Mouse (Mus musculus) stomach, embryonic 15.5 days (tissue): Measurements from ENCODE around the gene Utf1. TPM values are rescaled to one million over a fixed set of nuclear protein-coding genes. Genes with fewer than 3 reads are reported as not detected.
A peak's percentile ranks its signal among the peaks of the same experiment; 100 is the strongest.

Experiments used
- ATAC-seq: fragments of 200-750 bp; cut with Nextera tagmentation; 2 replicates; pipeline ENCODE4 v1.8.0; 2017; ENCODE audit warnings: low read depth, moderate number of reproducible peaks, moderate TSS enrichment; ENCODE audit not compliant: insufficient read depth, low FRiP score
- H3K27ac ChIP-seq: fragments of 300-500 bp; sonication (generic); 2 replicates; pipeline ENCODE4 v1.5.1; 2015; ENCODE audit warnings: mild to moderate bottlenecking, inconsistent platforms
- H3K27me3 ChIP-seq: fragments of 300-500 bp; sonication (generic); replicated peaks from 2 replicates; pipeline ENCODE4 v1.6.1; 2015; ENCODE audit warnings: inconsistent platforms
- H3K36me3 ChIP-seq: fragments of 300-500 bp; sonication (generic); 2 replicates; pipeline ENCODE4 v1.6.1; 2015; ENCODE audit warnings: inconsistent platforms
- H3K4me1 ChIP-seq: fragments of 300-500 bp; sonication (generic); 2 replicates; pipeline ENCODE4 v1.6.1; 2015; ENCODE audit warnings: inconsistent platforms
- H3K4me2 ChIP-seq: fragments of 300-500 bp; sonication (generic); 2 replicates; pipeline ENCODE4 v1.6.1; 2015; ENCODE audit warnings: mild to moderate bottlenecking, inconsistent platforms
- H3K4me3 ChIP-seq: fragments of 300-500 bp; sonication (generic); replicated peaks from 2 replicates; pipeline ENCODE4 v1.5.1; 2015; ENCODE audit warnings: inconsistent platforms
- H3K9ac ChIP-seq: fragments of 300-500 bp; sonication (generic); 2 replicates; pipeline ENCODE4 v1.6.1; 2015; ENCODE audit warnings: inconsistent platforms
- H3K9me3 ChIP-seq: fragments of 300-500 bp; sonication (generic); 2 replicates; pipeline ENCODE4 v1.6.1; 2016; ENCODE audit warnings: inconsistent platforms
- WGBS: fragments of 180-500 bp; shearing (Covaris S2); methylation state at CpG from one replicate; pipeline ENCODE4 v1.1.7; 2015; 5-methylcytosine and 5-hydroxymethylcytosine counted together
- polyA plus RNA-seq: library from polyadenylated mRNA; unstranded; fragments of >200 nt; fragmentation: Nextera tagmentation; extraction: Ambion mirVana; gene quantifications from 2 replicates; pipeline ENCODE4 v1.2.1, GENCODE M21; 2015

Gene Utf1
- polyA plus RNA-seq, 1 experiment from 2014 or later = 0.10 TPM

DNA sequence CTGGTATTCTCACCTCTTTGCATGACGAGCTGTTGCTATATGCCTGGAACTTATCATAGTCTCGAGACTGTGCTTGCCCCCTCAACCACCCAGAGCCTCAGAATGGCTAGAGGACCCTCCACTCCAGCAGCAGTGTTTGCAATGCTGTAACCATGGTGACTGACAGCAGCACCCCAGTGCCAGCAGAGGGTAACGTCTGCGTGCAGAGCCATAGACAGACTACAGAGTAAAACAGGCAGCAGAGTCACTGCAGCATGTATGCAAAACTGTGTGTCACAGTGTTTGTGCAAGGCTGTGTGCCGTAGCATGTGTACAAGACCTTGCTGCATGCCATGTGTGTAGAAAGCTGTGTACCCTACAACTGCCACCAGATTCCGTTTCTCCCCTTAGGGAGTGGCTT lies 34.1 kb upstream of the Utf1 start:
- no peak overlapping the region for H3K4me3 ChIP-seq
- WGBS = 51% methylated on average over 6 of the region's 6 CpGs
- no peak overlapping the region for H3K9ac ChIP-seq
- H3K36me3 ChIP-seq = no peaks in the 10 kb centered on the region
- H3K27ac ChIP-seq = no peak overlapping the region
- ATAC-seq = no peak
- no peak overlapping the region for H3K4me2 ChIP-seq
- H3K9me3 ChIP-seq = no peaks in the 10 kb centered on the region
- H3K27me3 ChIP-seq = peaks cover 9% of the 10 kb centered on the region; the same call in 1 of the 2 replicates
- peaks cover under 1% of the 10 kb centered on the region; the same call in 1 of the 2 replicates for H3K4me1 ChIP-seq

DNA sequence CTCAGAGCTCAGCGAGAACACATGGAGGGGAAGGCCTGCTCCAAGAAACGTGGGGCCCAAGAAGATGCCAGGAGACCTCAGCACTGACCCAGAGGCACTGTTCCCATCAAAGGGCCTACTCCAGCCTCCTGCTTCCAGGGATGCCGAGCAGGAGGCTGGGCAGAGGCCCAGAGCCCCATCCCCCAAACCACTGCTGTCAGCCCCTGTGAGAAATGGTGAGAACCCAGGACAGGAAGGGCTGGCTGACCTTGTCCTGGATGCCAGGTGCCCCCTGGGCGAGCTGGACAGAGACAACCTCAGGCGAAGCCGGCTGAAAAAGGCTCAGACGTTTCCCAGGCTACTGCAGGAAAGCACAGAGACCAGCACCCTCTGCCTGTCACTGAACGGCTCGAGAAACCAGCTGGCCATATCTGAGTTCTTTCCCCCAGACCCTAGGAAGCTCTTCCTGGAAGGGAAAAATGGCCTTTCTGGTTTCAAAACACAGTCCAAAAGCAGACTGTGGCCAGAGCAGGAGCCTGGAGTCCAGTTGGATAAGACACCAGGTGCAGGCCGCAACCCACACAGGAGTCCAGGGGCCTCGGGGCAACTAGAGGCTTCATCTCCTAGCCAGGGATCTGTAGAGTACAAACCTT lies 33.3 kb upstream of the Utf1 start:
- Histone ChIP-seq H3K27ac (no peak overlapping the region), H3K9me3 (no peaks in the 10 kb centered on the region), H3K4me1 (peaks cover 5% of the 10 kb centered on the region; the same call in 1 of the 2 replicates), H3K27me3 (peaks cover 9% of the 10 kb centered on the region; the same call in 1 of the 2 replicates), H3K4me3 (no peak overlapping the region), H3K9ac (no peak overlapping the region), H3K36me3 (no peaks in the 10 kb centered on the region), H3K4me2 (no peak overlapping the region)
- ATAC-seq = no peak
- 43% methylated on average over 11 of the region's 11 CpGs for WGBS

- no peaks in the 10 kb centered on the region for H3K36me3 ChIP-seq
- H3K9ac ChIP-seq = no peak overlapping the region
- H3K4me3 ChIP-seq = peak overlapping the region; percentile 28
- 0 out of 2 replicates have a peak, but pooled peaks have one; percentile 66 for ATAC-seq
- peak overlapping the region; percentile 54 for H3K4me2 ChIP-seq
- H3K27me3 ChIP-seq = peaks cover 9% of the 10 kb centered on the region; the same call in 1 of the 2 replicates
- no peaks in the 10 kb centered on the region for H3K9me3 ChIP-seq
- peaks cover 5% of the 10 kb centered on the region; the same call in 1 of the 2 replicates for H3K4me1 ChIP-seq
- WGBS = 11% methylated on average over 29 of the region's 29 CpGs
- no peak overlapping the region for H3K27ac ChIP-seq
Observed at GRCm38 (mm10) chr7:139914141-139915047, 29.2 kb upstream of the Utf1 start.

DNA sequence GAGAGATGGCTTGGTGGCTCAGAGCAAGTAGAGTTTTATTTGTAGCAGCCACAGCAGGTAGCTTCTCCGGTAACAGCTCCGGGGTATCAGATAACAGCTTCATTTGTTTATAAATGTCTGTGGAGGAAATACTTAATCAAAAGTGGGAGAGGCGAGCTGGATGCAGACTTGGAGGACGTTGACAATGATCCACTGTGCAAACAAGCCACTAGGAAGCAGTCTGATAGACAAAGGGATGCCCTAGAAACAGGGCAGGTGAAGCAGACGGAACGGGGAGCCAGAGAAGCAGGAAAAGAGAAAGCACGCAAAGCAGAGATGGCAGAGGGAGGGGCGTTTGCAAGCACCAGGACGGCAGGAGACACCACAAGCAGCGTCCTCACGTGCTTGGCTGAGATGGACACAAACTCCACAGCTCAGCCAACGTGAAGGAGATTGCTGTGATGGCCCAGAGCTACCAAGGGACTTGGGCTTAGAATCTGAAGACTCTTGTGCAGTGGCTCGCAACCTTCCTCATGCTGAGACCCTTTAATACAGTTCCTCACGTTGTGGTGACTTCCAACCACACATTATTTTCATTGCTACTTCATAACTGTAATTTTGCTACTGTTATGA lies 27.8 kb upstream of the Utf1 start:
- Histone ChIP-seq H3K9me3 (no peaks in the 10 kb centered on the region), H3K27me3 (peaks cover 12% of the 10 kb centered on the region; the same call in 1 of the 2 replicates), H3K4me2 (peak overlapping the region; percentile 32), H3K4me1 (peaks cover 5% of the 10 kb centered on the region; the same call in 1 of the 2 replicates), H3K4me3 (no peak overlapping the region), H3K36me3 (no peaks in the 10 kb centered on the region), H3K9ac (no peak overlapping the region), H3K27ac (no peak overlapping the region)
- no peak for ATAC-seq
- 7% methylated on average over 14 of the region's 14 CpGs for WGBS

DNA sequence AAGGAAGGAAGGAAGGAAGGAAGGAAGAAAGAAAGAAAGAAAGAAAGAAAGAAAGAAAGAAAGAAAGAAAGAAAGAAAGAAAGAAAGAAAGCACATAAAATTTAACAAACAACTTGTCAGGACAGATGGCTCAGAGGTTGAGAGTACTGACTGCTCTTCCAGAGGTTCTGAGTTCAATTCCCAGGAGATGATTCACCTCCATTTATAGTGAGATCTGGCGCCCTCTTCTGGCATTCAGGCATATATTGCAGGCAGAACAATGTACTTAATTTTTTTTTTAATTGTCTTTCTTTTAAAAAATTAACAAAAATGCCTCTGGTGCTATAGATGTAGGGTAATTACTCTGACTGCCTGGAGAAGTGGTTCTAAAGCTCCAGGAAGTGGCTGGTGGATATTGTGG lies 27.2 kb upstream of the Utf1 start:
- Histone ChIP-seq H3K4me2 (no peak overlapping the region), H3K36me3 (no peaks in the 10 kb centered on the region), H3K4me1 (peaks cover 5% of the 10 kb centered on the region; the same call in 1 of the 2 replicates), H3K27ac (no peak overlapping the region), H3K27me3 (peaks cover 12% of the 10 kb centered on the region; the same call in 1 of the 2 replicates), H3K9ac (no peak overlapping the region), H3K4me3 (no peak overlapping the region), H3K9me3 (no peaks in the 10 kb centered on the region)
- WGBS = 0% methylated on average over 1 of the region's 1 CpGs
- ATAC-seq = no peak

DNA sequence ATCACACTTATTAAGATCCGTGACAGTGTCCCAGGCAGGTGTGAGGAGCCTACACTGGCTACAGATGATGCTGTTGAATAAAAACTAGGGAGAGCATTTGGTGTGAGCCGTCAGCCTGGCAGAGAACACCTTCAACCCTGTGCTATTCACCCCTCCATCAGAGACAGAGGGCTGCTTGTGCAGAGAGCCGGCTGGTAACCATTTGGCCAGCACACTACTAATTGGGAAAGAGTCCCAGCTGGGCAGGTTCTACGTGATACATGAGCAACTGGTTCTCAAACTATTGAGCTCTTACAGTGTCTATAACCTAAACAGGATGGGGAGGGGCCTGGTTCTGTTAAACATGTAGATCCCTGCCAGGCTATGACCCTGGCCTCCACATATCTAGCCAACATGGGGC lies 25.3 kb upstream of the Utf1 start:
- no peak for ATAC-seq
- Histone ChIP-seq H3K4me2 (no peak overlapping the region), H3K4me3 (no peak overlapping the region), H3K9ac (no peak overlapping the region), H3K27me3 (peaks cover 12% of the 10 kb centered on the region; the same call in 1 of the 2 replicates), H3K27ac (no peak overlapping the region), H3K9me3 (no peaks in the 10 kb centered on the region), H3K4me1 (peaks cover 5% of the 10 kb centered on the region; the same call in 1 of the 2 replicates), H3K36me3 (no peaks in the 10 kb centered on the region)
- WGBS = 72% methylated on average over 4 of the region's 4 CpGs

GRCm38 (mm10) chr7:139930732-139931131 lies 12.9 kb upstream of the Utf1 start:
- H3K4me2 ChIP-seq = no peak overlapping the region
- no peaks in the 10 kb centered on the region for H3K4me1 ChIP-seq
- no peak overlapping the region for H3K4me3 ChIP-seq
- H3K9me3 ChIP-seq = no peaks in the 10 kb centered on the region
- no peak for ATAC-seq
- H3K27ac ChIP-seq = no peak overlapping the region
- 18% methylated on average over 11 of the region's 11 CpGs for WGBS
- H3K36me3 ChIP-seq = no peaks in the 10 kb centered on the region
- 0 out of 2 replicates have a peak, but pooled peaks cover 3% of the 10 kb centered on the region for H3K27me3 ChIP-seq
- H3K9ac ChIP-seq = no peak overlapping the region

DNA sequence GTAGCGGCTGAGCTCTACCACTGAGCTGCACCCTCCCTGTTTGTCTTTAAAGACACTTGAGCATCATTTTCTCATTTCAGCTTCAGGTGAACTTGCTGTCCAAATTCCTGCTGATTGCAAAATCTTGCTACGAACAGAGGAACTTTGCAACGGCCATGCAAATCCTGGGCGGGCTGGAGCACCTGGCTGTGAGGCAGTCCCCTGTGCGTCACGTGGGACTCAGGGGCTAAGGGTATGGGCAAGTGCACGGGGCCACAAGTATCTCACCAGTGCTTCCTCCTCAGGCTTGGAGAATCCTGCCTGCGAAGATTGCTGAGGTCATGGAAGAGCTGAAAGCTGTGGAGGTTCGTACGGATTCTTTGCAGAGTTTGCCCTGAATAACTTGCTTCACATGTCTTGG lies 6.9 kb upstream of the Utf1 start:
- no peak overlapping the region for H3K4me3 ChIP-seq
- H3K4me1 ChIP-seq = no peaks in the 10 kb centered on the region
- ATAC-seq = no peak
- H3K4me2 ChIP-seq = no peak overlapping the region
- H3K9ac ChIP-seq = no peak overlapping the region
- H3K27me3 ChIP-seq = no peaks in the 10 kb centered on the region
- 73% methylated on average over 10 of the region's 10 CpGs for WGBS
- no peak overlapping the region for H3K27ac ChIP-seq
- no peaks in the 10 kb centered on the region for H3K9me3 ChIP-seq
- no peaks in the 10 kb centered on the region for H3K36me3 ChIP-seq

GRCm38 (mm10) chr7:139937138-139937537 lies 6.5 kb upstream of the Utf1 start:
- H3K27me3 ChIP-seq = peaks cover 3% of the 10 kb centered on the region
- no peak overlapping the region for H3K9ac ChIP-seq
- WGBS = 46% methylated on average over 3 of the region's 3 CpGs
- H3K4me1 ChIP-seq = no peaks in the 10 kb centered on the region
- no peaks in the 10 kb centered on the region for H3K36me3 ChIP-seq
- peak; percentile 70; the same call in 1 of the 2 replicates for ATAC-seq
- H3K9me3 ChIP-seq = no peaks in the 10 kb centered on the region
- H3K4me3 ChIP-seq = no peak overlapping the region
- no peak overlapping the region for H3K4me2 ChIP-seq
- H3K27ac ChIP-seq = no peak overlapping the region

GRCm38 (mm10) chr7:139937810-139938209 lies 5.8 kb upstream of the Utf1 start:
- H3K36me3 ChIP-seq = no peaks in the 10 kb centered on the region
- H3K4me3 ChIP-seq = no peak overlapping the region
- no peak overlapping the region for H3K27ac ChIP-seq
- no peak overlapping the region for H3K4me2 ChIP-seq
- no peaks in the 10 kb centered on the region for H3K9me3 ChIP-seq
- H3K27me3 ChIP-seq = peaks cover 9% of the 10 kb centered on the region
- 60% methylated on average over 5 of the region's 5 CpGs for WGBS
- H3K9ac ChIP-seq = no peak overlapping the region
- no peak for ATAC-seq
- H3K4me1 ChIP-seq = no peaks in the 10 kb centered on the region

- ATAC-seq = no peak
- no peak overlapping the region for H3K9ac ChIP-seq
- WGBS = 66% methylated on average over 16 of the region's 16 CpGs
Observed at GRCm38 (mm10) chr7:139940476-139941209, 2.9 kb upstream of the Utf1 start.

More at GRCm38 (mm10) chr7:139940476-139941209, 2.9 kb upstream of the Utf1 start:
- Histone ChIP-seq H3K4me1 (peaks cover 12% of the 10 kb centered on the region), H3K9me3 (no peaks in the 10 kb centered on the region), H3K4me3 (no peak overlapping the region), H3K36me3 (no peaks in the 10 kb centered on the region), H3K27me3 (peaks cover 37% of the 10 kb centered on the region), H3K4me2 (no peak overlapping the region), H3K27ac (no peak overlapping the region)
